Mouse (Mus musculus): ENCODE results near the gene Trappc6a.
"Not testable (repeated sequence)": the region's sequence is repeated elsewhere in the genome, so short reads cannot be mapped to it uniquely, and the experiment has no call there.

The Trappc6a gene

DNA sequence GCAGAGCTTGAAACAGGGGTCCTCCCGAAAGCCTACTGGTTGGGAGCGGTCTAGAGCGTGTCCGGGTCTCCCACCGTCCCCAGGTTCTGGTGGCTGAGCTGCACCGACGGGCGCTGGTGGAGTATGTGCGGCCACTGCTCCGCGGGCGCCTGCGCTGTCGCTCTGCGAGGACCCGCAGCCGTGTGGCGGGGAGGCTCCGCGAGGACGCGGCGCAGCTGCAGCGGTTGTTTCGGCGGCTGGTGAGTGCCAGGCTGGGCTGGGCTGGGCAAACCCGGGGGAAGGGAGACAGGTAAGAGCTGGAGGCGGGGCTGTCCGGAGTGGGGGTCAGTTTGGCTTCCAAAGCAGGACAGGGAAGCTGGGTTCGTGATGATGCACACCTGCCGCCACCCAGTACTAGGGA, 18.7 kb upstream of the Trappc6a start:
- in situ Hi-C loops (cut with MboI): no loop called here

DNA sequence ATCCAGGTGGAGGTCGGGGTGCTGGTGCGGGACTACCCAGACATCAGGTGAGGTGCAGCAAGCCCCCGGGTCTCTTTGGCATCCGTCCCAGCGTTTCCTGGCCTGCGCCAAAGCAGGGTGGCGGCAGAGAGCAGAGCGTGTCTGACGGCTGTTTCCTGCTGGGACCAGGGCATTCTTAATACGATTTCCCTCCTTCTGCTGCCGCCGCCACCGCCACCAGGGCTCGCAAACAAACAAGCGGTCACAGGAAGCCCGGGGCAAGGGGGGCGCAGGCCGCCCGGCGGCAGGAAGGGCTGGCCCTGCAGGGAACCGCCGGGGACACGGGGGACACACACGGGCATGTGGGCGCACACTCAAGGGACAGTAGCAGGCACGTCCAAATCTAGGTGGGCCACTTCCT, 16.5 kb upstream of the Trappc6a start:
- in situ Hi-C loops (cut with MboI): no loop called here

DNA sequence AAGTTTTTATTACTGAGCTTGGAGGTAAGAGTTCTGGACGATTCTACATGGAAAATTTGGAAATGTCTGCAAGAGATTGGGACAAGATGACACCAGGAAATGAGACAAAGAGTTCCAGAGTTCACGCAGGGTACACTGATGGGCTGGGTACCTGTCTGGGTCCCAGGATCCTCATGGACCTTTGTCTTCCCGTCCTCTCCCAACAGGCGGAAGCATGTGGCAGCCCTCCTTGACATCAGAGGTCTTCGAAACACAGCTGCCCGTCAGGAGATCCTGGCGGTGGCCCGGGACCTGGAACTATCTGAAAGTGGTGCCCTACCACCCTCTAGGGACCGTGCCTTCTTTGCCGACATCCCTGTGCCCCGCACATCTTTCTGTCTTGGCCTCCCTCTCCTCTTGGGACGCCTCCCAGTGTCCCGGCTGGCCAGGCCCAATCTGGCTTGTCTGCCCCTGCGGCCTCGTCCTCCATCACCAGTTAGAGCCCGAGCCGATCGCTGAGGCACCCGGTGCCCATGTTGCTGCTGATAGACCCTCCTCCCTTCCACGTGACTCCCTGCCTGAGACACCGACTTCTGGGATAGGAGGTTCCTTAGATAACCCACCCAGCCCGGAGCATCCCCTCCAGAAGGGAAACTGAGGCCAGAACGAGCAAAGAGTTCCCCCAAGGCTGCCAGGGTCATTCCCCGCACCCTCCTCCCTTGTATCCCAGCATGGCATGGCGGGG, 13.3 kb upstream of the Trappc6a start:
- in situ Hi-C loops (cut with MboI): no loop called here

DNA sequence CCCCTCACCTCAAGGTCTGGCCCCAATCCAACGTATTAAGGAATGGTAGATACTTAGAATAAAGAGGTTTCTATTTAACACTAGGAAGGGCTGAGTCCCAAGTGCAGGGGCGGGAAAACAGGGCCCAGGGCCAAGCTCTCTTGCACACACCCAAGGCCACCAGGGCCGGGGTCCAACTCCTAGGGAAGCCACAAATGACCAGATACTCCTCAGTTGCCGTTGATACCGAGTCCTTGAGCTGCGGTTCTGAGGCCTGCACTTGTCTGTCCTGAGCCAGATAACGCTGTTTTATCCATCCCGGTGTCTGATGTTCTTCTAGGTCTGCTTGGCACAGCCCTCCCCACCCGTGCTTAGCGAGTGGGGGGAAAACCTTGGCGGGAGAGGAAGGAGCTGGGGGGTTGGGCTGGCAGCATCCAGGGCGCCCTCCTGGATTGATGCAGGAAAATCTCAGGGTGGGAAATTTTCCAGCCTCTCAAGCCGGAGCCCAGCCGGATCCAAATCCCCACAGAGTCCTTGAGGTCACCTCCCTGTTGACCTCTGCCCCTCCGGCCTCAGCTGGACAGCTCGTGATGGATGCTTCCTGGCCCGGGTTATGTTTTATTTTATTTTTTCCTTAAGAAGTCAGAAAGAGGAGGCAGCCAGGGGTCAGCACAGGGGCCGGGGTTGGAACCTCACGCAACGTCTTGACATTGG, 12.5 kb upstream of the Trappc6a start:
- in situ Hi-C loops (cut with MboI): no loop called here

DNA sequence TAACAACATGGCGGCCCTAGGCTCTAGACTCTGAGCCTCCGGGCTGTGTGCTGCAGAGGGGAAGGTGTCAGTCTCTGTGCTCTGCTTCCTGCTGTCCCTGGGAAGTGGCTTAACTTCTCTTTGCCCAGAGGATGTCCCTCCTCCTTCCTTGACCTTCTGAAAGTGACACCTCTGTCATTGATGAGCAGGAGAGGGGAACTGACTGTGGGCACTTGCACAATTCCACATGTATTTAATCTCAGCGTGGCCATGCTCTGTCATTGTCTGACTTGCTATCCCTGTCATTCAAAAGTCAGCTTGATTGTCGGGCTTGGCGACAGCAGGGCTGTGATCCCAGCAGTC, 12.0 kb upstream of the Trappc6a start:
- in situ Hi-C loops (cut with MboI): no loop called here

DNA sequence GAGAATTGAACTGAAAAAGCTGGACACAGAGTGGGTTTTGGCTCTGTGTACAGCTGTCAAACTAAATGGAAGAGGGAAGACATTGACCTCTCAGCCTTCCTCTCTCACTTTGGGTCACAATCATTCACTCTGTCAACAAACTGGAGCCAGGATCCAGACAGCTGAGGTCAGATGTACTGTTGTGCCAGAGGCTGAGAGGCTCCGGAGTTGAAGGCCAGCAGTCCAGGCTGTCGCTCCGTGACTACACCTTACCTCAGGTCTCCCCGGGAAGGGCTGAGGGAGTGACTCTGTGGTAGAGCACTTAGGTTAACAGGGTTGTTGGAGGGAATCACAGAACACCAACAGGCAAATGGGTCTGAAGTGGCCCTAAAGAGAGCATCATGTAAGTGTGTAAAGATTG, 9.9 kb upstream of the Trappc6a start:
- in situ Hi-C loops (cut with MboI): no loop called here

DNA sequence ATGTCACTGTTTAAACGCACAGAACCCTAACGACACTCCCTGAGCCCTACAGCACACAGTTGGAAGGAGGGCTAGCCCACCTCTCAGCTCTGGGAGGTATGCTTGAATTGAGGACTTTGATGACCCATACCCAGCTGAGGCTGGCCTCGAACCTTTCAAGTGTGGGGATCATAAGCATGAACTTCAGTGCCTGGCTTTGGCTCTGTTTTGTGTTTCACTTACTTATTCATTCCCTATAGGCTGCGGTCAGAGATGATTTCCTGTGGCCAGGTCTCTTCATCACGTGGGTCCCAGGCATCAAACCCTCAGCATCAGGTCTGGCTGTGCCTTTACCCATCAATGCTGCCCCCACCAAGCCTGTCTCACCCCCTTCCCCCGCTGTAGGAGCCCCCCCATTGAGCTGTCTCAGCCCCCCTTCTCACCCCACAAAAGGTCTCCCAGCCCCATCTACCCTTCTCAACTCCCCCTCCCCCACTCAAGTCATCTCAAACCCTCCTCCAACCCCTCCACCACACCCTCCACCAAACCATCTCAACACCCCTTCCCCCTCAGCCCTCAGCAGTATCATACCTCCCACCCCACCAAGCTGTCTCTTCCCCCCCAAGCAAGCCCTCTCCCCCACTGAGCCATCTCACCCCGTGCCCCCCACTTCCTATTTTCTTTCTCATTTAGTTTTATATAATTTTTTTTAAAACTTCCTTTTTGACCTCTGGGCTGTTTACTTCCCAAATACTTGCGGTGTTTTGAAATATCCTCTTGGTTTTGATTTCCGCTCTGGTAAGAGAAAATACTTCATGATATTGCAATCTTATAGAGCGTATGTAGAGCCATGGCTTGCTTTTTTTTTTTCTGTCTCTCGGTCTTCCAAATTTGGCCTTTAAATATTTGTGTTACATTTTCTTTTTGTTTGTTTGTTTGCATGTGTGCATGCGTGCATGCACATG, 7.5 kb upstream of the Trappc6a start:
- in situ Hi-C loops (cut with MboI): no loop called here

DNA sequence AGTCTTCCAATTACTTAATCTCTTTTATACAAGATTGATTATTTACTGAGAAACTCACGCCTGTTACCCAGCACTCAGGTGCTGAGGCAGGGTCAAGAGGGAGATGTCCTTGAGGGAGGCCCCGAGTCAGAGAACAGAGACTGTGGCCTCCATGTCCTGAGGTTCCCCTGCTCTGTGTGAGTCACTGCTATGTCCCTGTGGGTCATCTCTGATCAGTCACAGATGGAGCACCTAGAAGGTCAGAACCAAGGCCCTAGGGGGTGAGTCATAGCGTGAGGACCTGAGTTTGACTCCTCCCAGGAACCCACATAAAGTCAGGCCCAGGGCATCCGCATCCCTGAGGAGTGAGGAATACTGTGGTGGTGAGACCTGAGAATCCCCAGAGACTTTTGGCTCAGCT, 6.5 kb upstream of the Trappc6a start:
- in situ Hi-C loops (cut with MboI): no loop called here

DNA sequence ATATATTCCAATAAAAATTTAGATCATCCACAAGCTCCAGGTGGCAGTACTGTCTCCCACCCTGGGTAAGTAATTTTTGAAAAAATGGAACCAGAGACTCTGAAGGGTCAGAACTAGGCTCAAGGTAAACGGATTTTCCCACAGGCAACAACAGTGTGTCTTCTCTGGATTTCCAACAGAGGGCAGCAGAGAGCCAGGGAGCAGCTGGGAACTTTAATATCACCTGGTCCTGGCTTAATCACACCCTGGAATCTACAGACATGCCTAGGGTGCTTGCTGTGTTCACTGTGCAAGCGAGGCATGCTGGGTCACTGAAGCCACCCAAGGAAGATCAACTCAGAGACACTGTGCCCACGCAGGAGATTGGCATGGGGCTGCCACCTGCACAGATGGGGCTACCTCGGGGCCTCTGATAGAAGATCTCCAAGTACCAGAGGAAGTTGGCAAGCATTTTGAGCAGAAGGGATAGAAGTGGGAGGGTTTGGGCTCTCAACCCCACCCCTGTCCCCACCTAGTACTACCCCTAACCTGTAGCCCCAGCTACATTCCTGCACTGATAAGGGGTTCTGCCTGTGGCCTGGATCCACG, 4.6 kb upstream of the Trappc6a start:
- in situ Hi-C loops (cut with MboI): no loop called here

DNA sequence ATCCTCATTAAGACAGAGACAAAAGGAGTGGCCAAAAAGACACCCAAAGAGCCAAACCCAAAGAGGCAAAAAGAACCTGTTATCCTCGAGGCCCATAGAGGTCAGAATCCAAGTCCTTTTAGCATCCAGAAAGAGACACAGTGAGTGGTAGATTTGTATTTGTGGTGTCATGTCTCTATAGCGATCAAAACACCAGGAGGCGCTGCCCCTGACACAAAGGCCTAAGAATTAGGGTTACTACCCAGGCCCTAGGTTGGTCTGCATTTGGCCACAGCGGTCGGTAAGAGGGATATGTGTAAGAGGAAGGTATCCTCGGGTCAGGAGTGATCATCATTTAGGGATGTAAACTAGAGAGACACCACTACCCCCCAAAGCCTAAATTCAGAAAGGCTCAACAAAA, 1.9 kb upstream of the Trappc6a start:
- in situ Hi-C loops (cut with MboI): no loop called here

DNA sequence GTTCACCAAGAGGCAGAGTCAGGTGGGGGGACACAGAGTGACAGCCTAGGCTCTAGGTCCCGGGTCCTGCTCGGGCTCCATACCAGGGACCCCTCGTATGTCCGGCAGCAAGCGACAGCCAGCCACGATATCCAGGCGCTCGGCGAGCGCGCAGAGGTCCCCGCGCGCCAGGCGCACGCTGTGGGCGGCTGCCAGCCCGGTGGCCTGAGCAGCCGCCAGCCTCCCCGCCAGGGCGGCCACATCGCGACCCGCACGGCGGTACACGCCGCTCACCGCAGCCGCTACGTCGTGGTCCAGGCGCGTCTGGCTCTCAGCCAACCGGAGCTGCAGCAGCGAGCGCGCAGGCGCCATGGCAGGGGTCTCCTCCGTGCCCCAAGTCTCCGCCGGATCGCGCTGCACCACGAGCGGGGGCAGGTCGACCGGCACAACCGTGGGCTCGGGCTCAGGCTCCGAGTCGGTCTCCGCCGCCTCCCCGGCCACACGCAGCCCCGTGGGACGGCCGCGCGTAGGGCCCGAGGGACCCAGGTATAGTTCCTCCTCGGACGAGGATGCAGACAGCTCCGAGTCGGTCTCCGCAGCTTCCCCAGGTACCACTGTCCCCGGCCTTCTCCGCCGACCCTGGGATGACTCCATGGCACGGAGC, 1.1 kb upstream of the Trappc6a start:
- in situ Hi-C loops (cut with MboI): no loop called here

DNA sequence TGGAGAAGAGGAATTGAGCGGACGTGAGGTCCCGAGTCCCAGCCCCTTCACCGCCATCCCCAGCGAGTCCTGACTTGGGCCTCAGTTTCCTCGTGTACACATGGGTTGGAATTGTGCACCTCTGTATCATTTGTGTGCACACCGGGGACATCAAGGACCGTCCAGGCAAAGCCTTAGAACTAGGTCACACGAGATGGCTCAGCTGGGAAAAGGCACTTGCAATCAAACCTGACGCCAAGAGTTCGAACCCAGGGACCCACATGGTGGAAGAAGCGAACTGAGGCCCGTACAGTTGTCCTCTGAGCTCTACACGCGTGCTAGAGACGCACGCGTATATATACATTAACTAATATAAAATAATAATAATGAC, 598 bp upstream of the Trappc6a start:
- in situ Hi-C loops (cut with MboI): no loop called here

DNA sequence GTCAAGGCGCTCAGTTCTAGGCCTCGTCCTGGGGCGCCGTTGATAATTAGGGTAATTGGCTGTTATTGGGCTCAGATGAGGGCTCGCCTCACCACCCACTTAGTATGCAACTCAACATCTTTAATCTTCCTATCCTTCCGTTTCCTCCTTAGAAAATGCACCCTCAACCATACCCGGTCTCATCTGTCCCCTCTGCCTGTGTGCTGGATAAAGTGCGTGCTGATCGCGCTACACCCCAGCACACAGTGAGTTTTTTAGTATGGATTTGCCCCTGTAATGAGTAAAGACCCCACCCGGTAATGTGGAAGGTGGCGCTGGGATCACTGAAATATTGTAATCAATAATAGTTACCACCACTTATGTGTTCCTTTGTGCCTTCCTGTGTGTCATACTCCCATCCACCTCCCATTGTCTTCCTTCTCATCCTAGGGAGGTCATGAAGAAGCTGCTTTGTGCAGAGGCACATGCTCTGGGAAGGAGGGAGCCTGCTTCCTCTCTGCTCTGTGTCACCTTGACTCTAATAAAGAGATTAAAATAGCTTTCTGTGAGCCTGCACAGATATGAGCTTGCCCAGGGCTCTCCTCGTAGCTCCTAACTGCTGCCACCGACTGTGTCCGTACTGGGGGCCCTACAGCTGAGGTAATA, 851 bp downstream of the Trappc6a start:
- in situ Hi-C loops (cut with MboI): no loop called here

DNA sequence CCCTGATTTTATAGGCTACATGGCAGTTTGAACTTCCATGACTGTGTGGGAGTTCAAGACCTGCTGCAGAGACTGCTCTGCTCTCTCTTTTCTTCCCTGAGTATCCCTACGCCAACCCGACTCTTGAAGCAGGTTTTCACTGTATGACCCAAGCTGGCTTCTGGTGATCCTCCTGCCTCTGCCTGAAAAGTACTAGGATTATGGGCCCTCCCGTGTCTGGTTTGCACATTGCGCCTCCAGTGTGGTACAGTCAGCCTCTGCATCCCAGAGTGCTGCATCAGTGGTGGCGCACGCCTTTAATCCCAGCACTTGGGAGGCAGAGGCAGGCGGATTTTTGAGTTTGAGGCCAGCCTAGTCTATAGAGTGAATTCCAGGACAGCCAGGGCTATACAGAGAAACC, 1.6 kb downstream of the Trappc6a start:
- in situ Hi-C loops (cut with MboI): no loop called here

DNA sequence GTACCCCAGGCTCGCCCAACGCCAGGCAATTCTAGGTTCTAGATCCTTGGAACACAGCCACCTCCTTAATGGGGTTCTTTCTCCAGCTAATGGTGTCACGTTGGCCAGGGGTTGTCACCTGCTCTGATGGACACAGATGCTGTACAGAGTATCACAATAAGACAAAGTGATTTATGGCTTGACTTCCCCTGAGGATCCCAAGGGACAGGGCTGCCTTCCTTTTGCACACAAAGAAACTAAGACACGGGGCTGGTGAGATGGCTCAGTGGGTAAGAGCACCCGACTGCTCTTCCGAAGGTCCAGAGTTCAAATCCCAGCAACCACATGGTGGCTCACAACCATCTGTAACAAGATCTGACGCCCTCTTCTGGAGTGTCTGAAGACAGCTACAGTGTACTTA, 3.7 kb downstream of the Trappc6a start:
- in situ Hi-C loops (cut with MboI): not testable (repeated sequence)

DNA sequence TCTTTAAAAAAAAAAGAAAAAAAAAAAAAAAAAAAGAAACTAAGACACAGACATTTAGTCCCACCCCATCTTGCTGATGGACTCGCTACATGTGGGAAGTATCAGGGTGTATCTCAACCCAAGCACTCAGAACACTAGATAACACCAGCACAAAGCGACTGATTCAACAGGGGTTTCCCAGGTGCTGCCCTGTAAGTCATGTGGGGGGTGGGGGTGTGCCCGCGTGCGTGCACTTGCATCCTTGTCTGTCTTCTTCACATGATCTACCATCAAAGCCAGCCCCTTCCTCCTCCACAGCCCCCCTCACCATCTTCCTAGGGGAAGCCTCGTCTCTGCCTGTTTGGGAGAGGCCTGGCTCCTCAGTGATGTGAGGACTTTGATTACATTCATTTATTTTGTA, 4.2 kb downstream of the Trappc6a start:
- in situ Hi-C loops (cut with MboI): no loop called here

DNA sequence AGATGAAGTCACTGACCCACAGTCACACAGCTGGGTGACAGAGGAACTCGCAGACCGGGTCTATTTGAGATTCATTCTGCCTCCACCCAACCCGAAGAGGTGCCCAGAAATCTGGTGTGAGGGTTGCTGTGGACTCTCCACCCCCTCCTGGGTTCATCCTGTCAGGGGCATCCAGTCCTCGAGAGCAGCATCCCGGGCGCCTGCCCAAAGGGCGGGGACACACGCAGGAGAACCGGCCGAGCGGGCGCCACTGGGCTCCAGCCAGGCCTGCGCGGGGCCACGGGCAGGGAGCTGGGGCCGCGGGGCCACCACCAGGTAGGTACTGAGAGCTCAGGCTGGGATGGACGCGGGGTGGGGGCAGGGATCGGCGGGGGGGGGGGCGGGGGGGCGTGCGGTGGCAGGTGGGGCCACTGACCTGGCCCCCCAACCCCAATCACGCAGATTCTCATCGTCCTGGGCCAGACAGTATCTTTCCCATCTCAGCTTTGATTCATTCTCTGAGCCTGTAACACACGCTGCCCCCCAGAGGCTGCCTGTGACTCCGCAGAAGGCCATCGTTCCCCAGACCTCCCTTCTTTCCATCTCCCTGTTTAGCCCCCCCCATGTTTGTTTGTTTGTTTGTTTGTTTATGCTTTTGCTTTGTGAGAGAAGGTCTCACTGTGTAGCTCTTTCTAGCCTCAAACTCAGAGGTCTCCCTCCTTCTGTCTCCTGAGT, 9.6 kb downstream of the Trappc6a start, which contains the start of gene Nkpd1:
Gene Nkpd1, plus strand, starts transcription at position 187 of the 714 bp plus-strand sequence.
- in situ Hi-C loops (cut with MboI): no loop called here

DNA sequence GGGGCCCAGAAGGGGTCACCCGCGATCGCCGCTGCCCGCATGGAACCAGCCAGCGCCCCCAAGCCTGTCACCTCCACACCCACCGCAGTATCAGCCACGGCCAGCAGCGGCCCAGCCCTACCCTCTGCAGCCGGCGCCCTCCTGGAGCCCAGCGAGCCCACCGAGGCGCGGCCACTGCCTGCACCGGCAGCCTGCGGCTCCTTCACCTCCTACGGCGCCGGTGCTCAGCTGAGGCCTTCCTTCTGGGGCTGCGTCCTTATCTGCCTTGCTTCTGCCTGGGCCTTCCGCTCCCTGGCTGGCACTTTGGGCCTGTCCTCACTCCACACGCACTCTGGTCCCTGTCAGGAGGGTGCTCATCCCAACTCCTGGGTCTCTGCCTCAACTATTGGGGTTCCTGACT, 11.8 kb downstream of the Trappc6a start:
- in situ Hi-C loops (cut with MboI): no loop called here

DNA sequence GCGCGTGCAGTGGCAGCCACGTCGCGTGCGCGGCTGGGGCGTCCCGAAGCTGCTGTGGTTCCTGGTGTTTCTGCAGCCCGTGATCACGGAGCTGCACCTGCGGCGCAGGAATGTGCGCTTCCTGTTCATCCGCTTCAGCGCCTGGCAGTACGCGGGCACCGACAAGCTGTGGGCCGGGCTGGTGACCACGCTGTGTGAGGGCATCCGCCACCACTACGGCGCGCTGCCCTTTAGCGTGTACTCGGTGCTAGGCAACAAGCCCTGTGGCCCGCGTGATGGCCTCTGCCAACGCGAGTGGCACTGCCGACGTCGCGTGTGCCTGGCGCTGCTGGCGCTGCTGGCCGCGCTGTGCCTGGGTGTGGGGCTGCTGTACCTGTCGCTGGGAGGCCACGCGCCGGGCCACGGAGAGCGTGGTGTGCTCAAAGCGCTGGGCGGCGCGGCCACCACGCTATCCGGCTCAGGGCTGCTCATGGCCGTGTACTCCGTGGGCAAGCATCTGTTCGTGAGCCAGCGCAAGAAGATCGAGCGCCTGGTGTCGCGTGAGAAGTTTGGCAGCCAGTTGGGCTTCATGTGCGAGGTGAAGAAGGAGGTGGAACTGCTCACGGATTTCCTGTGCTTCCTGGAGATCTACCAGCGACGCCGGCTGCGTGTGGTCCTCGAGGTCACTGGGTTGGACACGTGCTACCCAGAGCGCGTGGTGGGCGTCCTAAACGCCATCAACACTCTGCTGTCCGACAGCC, 15.0 kb downstream of the Trappc6a start:
- in situ Hi-C loops (cut with MboI): no loop called here

All from mature B cell (primary cell).